Mouse (Mus musculus): ENCODE measurements at regions not wholly inside any gene's neighbourhood (a gene's known extent, or its start where the extent isn't known, plus 50 kb on each side); places are given as distances from the start of the nearest gene placed in this dataset.

DNA sequence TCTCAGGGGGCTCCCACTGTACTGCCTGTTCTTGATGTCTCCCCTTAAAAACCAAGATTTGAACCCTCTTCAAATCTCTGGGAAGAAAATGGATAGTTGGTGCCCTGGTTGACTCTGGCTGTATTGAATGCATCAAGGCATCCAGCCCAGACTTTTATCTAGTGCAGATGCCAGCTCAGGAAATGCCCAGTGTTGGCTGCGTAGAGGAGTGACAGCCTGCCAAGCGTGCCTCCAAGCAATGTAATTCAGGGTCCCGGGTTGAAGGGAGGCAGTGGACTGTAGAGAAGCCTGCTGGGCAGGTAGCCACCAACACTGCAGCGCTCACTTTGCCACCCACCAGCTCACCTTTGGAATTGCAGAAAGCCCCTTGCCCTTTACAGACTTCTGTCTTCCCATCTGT is 146.4 kb downstream of the Opa1 start:
- no peak for TF ChIP-seq CTCF (IDR thresholded peaks at IDR 0.05; ENCODE audit: extremely low read depth, insufficient read depth, low read length)
- TF ChIP-seq POLR2A (IDR thresholded peaks at IDR 0.05; ENCODE audit: extremely low read depth, insufficient read depth, low read length) = no peak

Measured in cortical plate, adult 2 months (tissue).